Mouse (Mus musculus): ENCODE measurements around the gene F13a1. TPM values are rescaled to one million over a fixed set of nuclear protein-coding genes. Genes with fewer than 3 reads are reported as not detected.

Gene F13a1
- polyA plus RNA-seq, 1 experiment from 2014 or later, result 19.5 TPM

DNA sequence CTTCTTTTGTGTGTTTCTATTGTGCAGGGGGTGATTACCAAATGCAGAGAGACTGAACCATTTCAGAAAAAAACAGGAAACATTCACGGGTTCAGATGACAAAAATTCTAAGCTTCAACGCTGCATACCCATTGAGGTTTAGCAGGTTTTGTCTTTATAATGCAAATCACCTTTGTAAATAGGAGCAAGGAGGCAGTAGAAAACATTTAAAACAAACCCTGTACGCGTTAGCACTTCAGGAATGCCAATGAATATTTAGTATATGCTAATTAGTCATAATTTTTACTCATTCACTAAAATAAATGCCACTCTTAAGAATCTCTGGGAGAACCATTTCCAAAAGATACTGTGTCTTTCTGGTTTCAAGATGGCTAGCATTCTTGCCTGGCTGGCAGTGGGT is 146.2 kb downstream of the F13a1 start:
- H3K4me2 ChIP-seq (ENCODE audit: low read depth, low read length), result no peak overlapping the region
- no peaks in the 10 kb centered on the region for H3K9me3 ChIP-seq (replicated peaks; ENCODE audit: control insufficient read depth, low read length)
- no peak for ATAC-seq (ENCODE audit: low read depth)
- H3K27me3 ChIP-seq (ENCODE audit: control insufficient read depth, insufficient read depth, low read depth, low read length), result no peaks in the 10 kb centered on the region
- H3K36me3 ChIP-seq (ENCODE audit: control insufficient read depth, insufficient read depth), result no peaks in the 10 kb centered on the region
- no peak overlapping the region for H3K4me3 ChIP-seq (ENCODE audit: low read depth, low read length)
- no peak overlapping the region for H3K9ac ChIP-seq (ENCODE audit: low read depth, low read length)
- 41% methylated on average over 4 of the region's 4 CpGs for WGBS (ENCODE audit: insufficient replicate concordance)
- H3K4me1 ChIP-seq (ENCODE audit: control insufficient read depth, low read depth, low read length), result no peaks in the 10 kb centered on the region
- no peak overlapping the region for H3K27ac ChIP-seq (ENCODE audit: low read length)

DNA sequence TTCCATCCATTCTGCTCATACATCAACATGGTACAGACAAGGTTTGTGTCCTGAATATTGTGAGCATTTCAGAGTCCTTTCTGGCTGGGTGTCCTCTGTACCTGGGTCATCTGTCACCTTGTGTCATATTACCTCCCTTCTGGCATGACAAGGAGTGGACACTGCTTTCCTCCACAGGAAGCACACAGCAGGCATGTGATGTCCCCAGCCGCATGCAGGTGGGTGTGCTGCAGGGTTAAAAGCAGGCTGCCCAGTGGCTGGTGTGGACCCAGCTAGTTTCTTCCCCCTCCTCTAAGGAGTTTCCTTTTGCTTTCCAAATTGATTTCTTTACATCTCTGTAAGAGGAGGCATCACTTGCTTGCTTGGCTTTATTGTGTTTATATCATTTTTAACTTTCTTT is 146.6 kb downstream of the F13a1 start:
- Histone ChIP-seq H3K4me3 (ENCODE audit: low read depth, low read length) (no peak overlapping the region), H3K4me1 (ENCODE audit: control insufficient read depth, low read depth, low read length) (no peaks in the 10 kb centered on the region), H3K9me3 (replicated peaks; ENCODE audit: control insufficient read depth, low read length) (no peaks in the 10 kb centered on the region), H3K27ac (ENCODE audit: low read length) (no peak overlapping the region), H3K36me3 (ENCODE audit: control insufficient read depth, insufficient read depth) (no peaks in the 10 kb centered on the region), H3K27me3 (ENCODE audit: control insufficient read depth, insufficient read depth, low read depth, low read length) (no peaks in the 10 kb centered on the region), H3K9ac (ENCODE audit: low read depth, low read length) (no peak overlapping the region), H3K4me2 (ENCODE audit: low read depth, low read length) (no peak overlapping the region)
- no peak for ATAC-seq (ENCODE audit: low read depth)
- WGBS (ENCODE audit: insufficient replicate concordance), result 46% methylated on average over 1 of the region's 1 CpGs

GRCm38 (mm10) chr13:36901603-36902002 is 148.4 kb downstream of the F13a1 start:
- H3K9ac ChIP-seq (ENCODE audit: low read depth, low read length), result no peak overlapping the region
- no peaks in the 10 kb centered on the region for H3K27me3 ChIP-seq (ENCODE audit: control insufficient read depth, insufficient read depth, low read depth, low read length)
- no peak overlapping the region for H3K27ac ChIP-seq (ENCODE audit: low read length)
- no peaks in the 10 kb centered on the region for H3K9me3 ChIP-seq (replicated peaks; ENCODE audit: control insufficient read depth, low read length)
- H3K4me1 ChIP-seq (ENCODE audit: control insufficient read depth, low read depth, low read length), result no peaks in the 10 kb centered on the region
- no peak overlapping the region for H3K4me3 ChIP-seq (ENCODE audit: low read depth, low read length)
- 25% methylated on average over 3 of the region's 3 CpGs for WGBS (ENCODE audit: insufficient replicate concordance)
- ATAC-seq (ENCODE audit: low read depth), result no peak
- no peaks in the 10 kb centered on the region for H3K36me3 ChIP-seq (ENCODE audit: control insufficient read depth, insufficient read depth)
- no peak overlapping the region for H3K4me2 ChIP-seq (ENCODE audit: low read depth, low read length)

- WGBS (ENCODE audit: insufficient replicate concordance), result 36% methylated on average over 3 of the region's 3 CpGs
- no peak for ATAC-seq (ENCODE audit: low read depth)
- Histone ChIP-seq H3K36me3 (ENCODE audit: control insufficient read depth, insufficient read depth) (no peaks in the 10 kb centered on the region), H3K4me2 (ENCODE audit: low read depth, low read length) (no peak overlapping the region), H3K9me3 (replicated peaks; ENCODE audit: control insufficient read depth, low read length) (no peaks in the 10 kb centered on the region), H3K27ac (ENCODE audit: low read length) (no peak overlapping the region), H3K4me3 (ENCODE audit: low read depth, low read length) (no peak overlapping the region), H3K27me3 (ENCODE audit: control insufficient read depth, insufficient read depth, low read depth, low read length) (no peaks in the 10 kb centered on the region), H3K9ac (ENCODE audit: low read depth, low read length) (no peak overlapping the region), H3K4me1 (ENCODE audit: control insufficient read depth, low read depth, low read length) (no peaks in the 10 kb centered on the region)
Measured at GRCm38 (mm10) chr13:36901016-36901415, 149.0 kb downstream of the F13a1 start.

GRCm38 (mm10) chr13:36896061-36896460 is 154.0 kb downstream of the F13a1 start:
- H3K27ac ChIP-seq (ENCODE audit: low read length), result no peak overlapping the region
- no peak for ATAC-seq (ENCODE audit: low read depth)
- H3K9ac ChIP-seq (ENCODE audit: low read depth, low read length), result no peak overlapping the region
- no peaks in the 10 kb centered on the region for H3K36me3 ChIP-seq (ENCODE audit: control insufficient read depth, insufficient read depth)
- 24% methylated on average over 3 of the region's 3 CpGs for WGBS (ENCODE audit: insufficient replicate concordance)
- no peaks in the 10 kb centered on the region for H3K27me3 ChIP-seq (ENCODE audit: control insufficient read depth, insufficient read depth, low read depth, low read length)
- no peaks in the 10 kb centered on the region for H3K9me3 ChIP-seq (replicated peaks; ENCODE audit: control insufficient read depth, low read length)
- H3K4me1 ChIP-seq (ENCODE audit: control insufficient read depth, low read depth, low read length), result no peaks in the 10 kb centered on the region
- H3K4me2 ChIP-seq (ENCODE audit: low read depth, low read length), result no peak overlapping the region
- no peak overlapping the region for H3K4me3 ChIP-seq (ENCODE audit: low read depth, low read length)

DNA sequence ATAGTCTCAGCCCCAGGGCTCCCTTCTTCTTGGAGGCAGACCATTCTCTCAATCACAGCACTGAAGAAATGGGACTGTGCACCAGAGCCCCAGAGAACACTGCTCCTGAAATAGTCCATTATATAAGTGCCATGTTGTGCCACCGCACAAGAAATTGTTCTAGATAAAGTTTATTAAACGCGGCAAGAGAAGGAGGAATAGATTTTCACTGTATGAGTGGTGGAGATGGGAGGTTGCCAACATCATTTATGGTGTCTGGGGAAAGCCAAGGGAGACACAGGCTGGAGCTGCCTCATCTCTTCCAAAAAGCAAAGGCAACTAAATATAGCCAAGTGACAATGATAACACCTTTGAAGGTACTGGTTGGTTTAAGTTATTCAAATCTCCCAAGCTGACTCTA is 156.3 kb downstream of the F13a1 start:
- H3K27ac ChIP-seq (ENCODE audit: low read length), result no peak overlapping the region
- ATAC-seq (ENCODE audit: low read depth), result no peak
- H3K9ac ChIP-seq (ENCODE audit: low read depth, low read length), result no peak overlapping the region
- 75% methylated on average over 3 of the region's 3 CpGs for WGBS (ENCODE audit: insufficient replicate concordance)
- no peak overlapping the region for H3K4me3 ChIP-seq (ENCODE audit: low read depth, low read length)
- no peaks in the 10 kb centered on the region for H3K27me3 ChIP-seq (ENCODE audit: control insufficient read depth, insufficient read depth, low read depth, low read length)
- H3K4me1 ChIP-seq (ENCODE audit: control insufficient read depth, low read depth, low read length), result no peaks in the 10 kb centered on the region
- H3K9me3 ChIP-seq (replicated peaks; ENCODE audit: control insufficient read depth, low read length), result no peaks in the 10 kb centered on the region
- no peaks in the 10 kb centered on the region for H3K36me3 ChIP-seq (ENCODE audit: control insufficient read depth, insufficient read depth)
- H3K4me2 ChIP-seq (ENCODE audit: low read depth, low read length), result no peak overlapping the region

DNA sequence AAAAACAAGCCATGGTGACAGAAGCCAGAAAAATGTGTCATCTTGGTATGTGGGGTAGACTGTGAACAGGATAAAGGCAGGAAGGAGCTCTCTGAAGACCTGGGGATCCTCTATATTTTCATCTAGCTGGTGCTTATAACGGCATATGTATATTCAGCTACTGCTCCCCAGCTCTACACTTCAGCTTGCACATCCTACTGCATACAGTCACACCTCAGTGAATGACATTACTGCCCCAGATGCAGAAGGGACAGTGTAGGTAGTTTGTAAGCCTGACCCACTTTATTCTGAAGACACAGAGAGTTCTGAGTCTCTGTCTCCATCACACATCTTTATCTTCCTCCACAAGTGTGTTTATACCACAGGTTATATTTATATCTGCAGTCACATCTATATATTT is 157.8 kb downstream of the F13a1 start:
- no peak overlapping the region for H3K9ac ChIP-seq (ENCODE audit: low read depth, low read length)
- no peak overlapping the region for H3K4me2 ChIP-seq (ENCODE audit: low read depth, low read length)
- no peaks in the 10 kb centered on the region for H3K27me3 ChIP-seq (ENCODE audit: control insufficient read depth, insufficient read depth, low read depth, low read length)
- 58% methylated on average over 1 of the region's 1 CpGs for WGBS (ENCODE audit: insufficient replicate concordance)
- H3K27ac ChIP-seq (ENCODE audit: low read length), result no peak overlapping the region
- H3K36me3 ChIP-seq (ENCODE audit: control insufficient read depth, insufficient read depth), result no peaks in the 10 kb centered on the region
- no peaks in the 10 kb centered on the region for H3K9me3 ChIP-seq (replicated peaks; ENCODE audit: control insufficient read depth, low read length)
- H3K4me1 ChIP-seq (ENCODE audit: control insufficient read depth, low read depth, low read length), result no peaks in the 10 kb centered on the region
- ATAC-seq (ENCODE audit: low read depth), result no peak
- H3K4me3 ChIP-seq (ENCODE audit: low read depth, low read length), result no peak overlapping the region

DNA sequence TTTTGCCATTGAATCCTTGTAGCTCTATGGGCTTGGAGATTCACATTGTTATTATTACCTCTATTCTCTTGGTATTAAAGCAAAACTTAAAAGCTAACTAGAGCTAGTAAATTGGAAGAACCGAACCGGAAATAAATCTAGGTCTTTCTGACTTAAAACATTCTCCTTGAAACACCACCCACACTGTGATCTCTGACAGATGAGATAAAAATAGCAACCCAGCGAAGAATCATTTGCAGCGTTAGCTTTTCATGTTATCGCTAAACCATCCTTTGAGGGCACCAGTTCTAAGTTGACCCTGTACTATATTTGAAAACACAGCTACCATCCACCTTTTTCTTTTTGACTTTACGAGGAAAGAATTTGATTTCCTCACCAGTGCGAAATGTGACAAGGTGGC is 164.1 kb downstream of the F13a1 start:
- no peak for ATAC-seq (ENCODE audit: low read depth)
- 66% methylated on average over 7 of the region's 7 CpGs for WGBS (ENCODE audit: insufficient replicate concordance)
- H3K27me3 ChIP-seq (ENCODE audit: control insufficient read depth, insufficient read depth, low read depth, low read length), result no peaks in the 10 kb centered on the region
- H3K9me3 ChIP-seq (replicated peaks; ENCODE audit: control insufficient read depth, low read length), result no peaks in the 10 kb centered on the region
- H3K4me3 ChIP-seq (ENCODE audit: low read depth, low read length), result no peak overlapping the region
- H3K27ac ChIP-seq (ENCODE audit: low read length), result no peak overlapping the region
- no peak overlapping the region for H3K4me2 ChIP-seq (ENCODE audit: low read depth, low read length)
- no peaks in the 10 kb centered on the region for H3K36me3 ChIP-seq (ENCODE audit: control insufficient read depth, insufficient read depth)
- H3K9ac ChIP-seq (ENCODE audit: low read depth, low read length), result no peak overlapping the region
- H3K4me1 ChIP-seq (ENCODE audit: control insufficient read depth, low read depth, low read length), result no peaks in the 10 kb centered on the region

DNA sequence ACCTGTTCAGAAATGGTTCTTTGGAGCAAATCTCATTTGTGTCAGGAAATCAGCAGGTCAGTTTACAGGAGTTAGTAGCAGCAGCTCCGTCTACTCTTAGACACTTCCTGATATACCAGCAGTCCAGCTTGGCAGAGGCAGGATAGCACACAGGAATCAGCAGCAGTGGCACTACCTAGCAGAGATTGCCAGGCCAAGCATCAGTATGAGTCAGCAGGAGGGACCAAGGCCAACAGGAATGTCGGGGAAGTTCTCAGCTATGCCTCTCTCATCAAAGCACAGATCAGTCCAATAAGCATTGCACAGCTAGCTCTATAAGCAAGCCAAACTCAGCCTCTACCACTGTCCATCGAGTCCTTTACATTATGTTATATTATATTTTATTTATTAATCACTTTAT is 210.9 kb downstream of the F13a1 start:
- H3K9me3 ChIP-seq (replicated peaks; ENCODE audit: control insufficient read depth, low read length), result no peaks in the 10 kb centered on the region
- H3K4me1 ChIP-seq (ENCODE audit: control insufficient read depth, low read depth, low read length), result no peaks in the 10 kb centered on the region
- H3K36me3 ChIP-seq (ENCODE audit: control insufficient read depth, insufficient read depth), result no peaks in the 10 kb centered on the region
- H3K27me3 ChIP-seq (ENCODE audit: control insufficient read depth, insufficient read depth, low read depth, low read length), result no peaks in the 10 kb centered on the region
- H3K9ac ChIP-seq (ENCODE audit: low read depth, low read length), result no peak overlapping the region
- H3K4me2 ChIP-seq (ENCODE audit: low read depth, low read length), result no peak overlapping the region
- H3K27ac ChIP-seq (ENCODE audit: low read length), result no peak overlapping the region
- ATAC-seq (ENCODE audit: low read depth), result no peak
- 50% methylated on average over 3 of the region's 3 CpGs for WGBS (ENCODE audit: insufficient replicate concordance)
- H3K4me3 ChIP-seq (ENCODE audit: low read depth, low read length), result no peak overlapping the region
